Mouse (Mus musculus): ENCODE results near the gene Ugt2a3. TPM values are rescaled to one million over a fixed set of nuclear protein-coding genes. Genes with fewer than 3 reads are reported as not detected.
"Not testable (repeated sequence)": the region's sequence is repeated elsewhere in the genome, so short reads cannot be mapped to it uniquely, and the experiment has no call there.

Gene Ugt2a3
- polyA plus RNA-seq (2014; fragmentation: Nextera tagmentation; extraction: Ambion mirVana): not detected in 2 replicates

GRCm38 (mm10) chr5:87336961-87337697 lies at the start of gene Ugt2a3:
TSS of gene Ugt2a3 (minus strand) at chr5:87337195.
- Histone ChIP-seq H3K4me3 (ENCODE audit: low read depth, low read length) (no peak within 1 kb of the TSS), H3K4me2 (no peak within 1 kb of the TSS), H3K27ac (ENCODE audit: low read depth, low read length) (no peak within 1 kb of the TSS), H3K9ac (ENCODE audit: low read length) (no peak within 1 kb of the TSS), H3K36me3 (ENCODE audit: control insufficient read depth, insufficient read depth, low read length) (no peaks in the 10 kb centered on the region), H3K9me3 (ENCODE audit: control insufficient read depth, low read length) (no peaks in the 10 kb centered on the region), H3K4me1 (ENCODE audit: control insufficient read depth, insufficient read depth, low read length) (no peaks in the 10 kb centered on the region), H3K27me3 (ENCODE audit: control insufficient read depth, insufficient read depth, low read length) (no peaks in the 10 kb centered on the region)
- DNase-seq (ENCODE audit: low spot score, missing footprints) (no peak), ATAC-seq (ENCODE audit: low FRiP score) (no peak)
- 81% methylated on average over 11 of the region's 11 CpGs for WGBS

- Histone ChIP-seq H3K9ac (ENCODE audit: low read length) (no peak overlapping the region), H3K4me1 (ENCODE audit: control insufficient read depth, insufficient read depth, low read length) (no peaks in the 10 kb centered on the region), H3K27ac (ENCODE audit: low read depth, low read length) (no peak overlapping the region), H3K27me3 (ENCODE audit: control insufficient read depth, insufficient read depth, low read length) (no peaks in the 10 kb centered on the region), H3K4me3 (ENCODE audit: low read depth, low read length) (no peak overlapping the region), H3K9me3 (ENCODE audit: control insufficient read depth, low read length) (no peaks in the 10 kb centered on the region), H3K4me2 (no peak overlapping the region), H3K36me3 (ENCODE audit: control insufficient read depth, insufficient read depth, low read length) (no peaks in the 10 kb centered on the region)
- ATAC-seq (ENCODE audit: low FRiP score) (no peak), DNase-seq (ENCODE audit: low spot score, missing footprints) (no peak)
- WGBS: 92% methylated on average over 2 of the region's 2 CpGs
Observed at GRCm38 (mm10) chr5:87380234-87380633, 43.2 kb upstream of the Ugt2a3 start.

GRCm38 (mm10) chr5:87379825-87380224 lies 42.8 kb upstream of the Ugt2a3 start:
- H3K36me3 ChIP-seq (ENCODE audit: control insufficient read depth, insufficient read depth, low read length): no peaks in the 10 kb centered on the region
- H3K27me3 ChIP-seq (ENCODE audit: control insufficient read depth, insufficient read depth, low read length): no peaks in the 10 kb centered on the region
- no peak overlapping the region for H3K4me3 ChIP-seq (ENCODE audit: low read depth, low read length)
- H3K27ac ChIP-seq (ENCODE audit: low read depth, low read length): no peak overlapping the region
- H3K9ac ChIP-seq (ENCODE audit: low read length): no peak overlapping the region
- H3K4me1 ChIP-seq (ENCODE audit: control insufficient read depth, insufficient read depth, low read length): no peaks in the 10 kb centered on the region
- no peaks in the 10 kb centered on the region for H3K9me3 ChIP-seq (ENCODE audit: control insufficient read depth, low read length)
- ATAC-seq (ENCODE audit: low FRiP score): no peak
- no peak for DNase-seq (ENCODE audit: low spot score, missing footprints)
- no peak overlapping the region for H3K4me2 ChIP-seq

- DNase-seq (ENCODE audit: low spot score, missing footprints): no peak
- H3K9ac ChIP-seq (ENCODE audit: low read length): no peak overlapping the region
- H3K36me3 ChIP-seq (ENCODE audit: control insufficient read depth, insufficient read depth, low read length): no peaks in the 10 kb centered on the region
- no peak for ATAC-seq (ENCODE audit: low FRiP score)
- H3K27ac ChIP-seq (ENCODE audit: low read depth, low read length): no peak overlapping the region
- no peaks in the 10 kb centered on the region for H3K27me3 ChIP-seq (ENCODE audit: control insufficient read depth, insufficient read depth, low read length)
- H3K9me3 ChIP-seq (ENCODE audit: control insufficient read depth, low read length): no peaks in the 10 kb centered on the region
- no peak overlapping the region for H3K4me2 ChIP-seq
- 88% methylated on average over 3 of the region's 3 CpGs for WGBS
- no peak overlapping the region for H3K4me3 ChIP-seq (ENCODE audit: low read depth, low read length)
- H3K4me1 ChIP-seq (ENCODE audit: control insufficient read depth, insufficient read depth, low read length): no peaks in the 10 kb centered on the region
Observed at GRCm38 (mm10) chr5:87375874-87376383, 38.9 kb upstream of the Ugt2a3 start.

- Histone ChIP-seq H3K9ac (ENCODE audit: low read length) (no peak overlapping the region), H3K9me3 (ENCODE audit: control insufficient read depth, low read length) (no peaks in the 10 kb centered on the region), H3K4me2 (no peak overlapping the region), H3K27me3 (ENCODE audit: control insufficient read depth, insufficient read depth, low read length) (no peaks in the 10 kb centered on the region), H3K36me3 (ENCODE audit: control insufficient read depth, insufficient read depth, low read length) (no peaks in the 10 kb centered on the region), H3K4me1 (ENCODE audit: control insufficient read depth, insufficient read depth, low read length) (no peaks in the 10 kb centered on the region), H3K4me3 (ENCODE audit: low read depth, low read length) (no peak overlapping the region), H3K27ac (ENCODE audit: low read depth, low read length) (no peak overlapping the region)
- WGBS: 96% methylated on average over 1 of the region's 1 CpGs
- ATAC-seq (ENCODE audit: low FRiP score) (no peak), DNase-seq (ENCODE audit: low spot score, missing footprints) (no peak)
Observed at GRCm38 (mm10) chr5:87373502-87373863, 36.5 kb upstream of the Ugt2a3 start.

- H3K27ac ChIP-seq (ENCODE audit: low read depth, low read length); H3K4me1 ChIP-seq (ENCODE audit: control insufficient read depth, insufficient read depth, low read length); H3K4me2 ChIP-seq; H3K4me3 ChIP-seq (ENCODE audit: low read depth, low read length); H3K27me3 ChIP-seq (ENCODE audit: control insufficient read depth, insufficient read depth, low read length); ATAC-seq (ENCODE audit: low FRiP score); H3K9me3 ChIP-seq (ENCODE audit: control insufficient read depth, low read length); H3K36me3 ChIP-seq (ENCODE audit: control insufficient read depth, insufficient read depth, low read length); H3K9ac ChIP-seq (ENCODE audit: low read length); DNase-seq (ENCODE audit: low spot score, missing footprints): not testable (repeated sequence)
- WGBS: 72% methylated on average over 4 of the region's 4 CpGs
Observed at GRCm38 (mm10) chr5:87372788-87373501, 36.0 kb upstream of the Ugt2a3 start.

GRCm38 (mm10) chr5:87350350-87350749 lies 13.4 kb upstream of the Ugt2a3 start:
- Histone ChIP-seq H3K4me2 (no peak overlapping the region), H3K27ac (ENCODE audit: low read depth, low read length) (no peak overlapping the region), H3K27me3 (ENCODE audit: control insufficient read depth, insufficient read depth, low read length) (no peaks in the 10 kb centered on the region), H3K9me3 (ENCODE audit: control insufficient read depth, low read length) (no peaks in the 10 kb centered on the region), H3K9ac (ENCODE audit: low read length) (no peak overlapping the region), H3K4me3 (ENCODE audit: low read depth, low read length) (no peak overlapping the region), H3K4me1 (ENCODE audit: control insufficient read depth, insufficient read depth, low read length) (no peaks in the 10 kb centered on the region), H3K36me3 (ENCODE audit: control insufficient read depth, insufficient read depth, low read length) (no peaks in the 10 kb centered on the region)
- ATAC-seq (ENCODE audit: low FRiP score): no peak
- DNase-seq (ENCODE audit: low spot score, missing footprints): no peak
- WGBS: 40% methylated on average over 1 of the region's 1 CpGs

- H3K36me3 ChIP-seq (ENCODE audit: control insufficient read depth, insufficient read depth, low read length); H3K4me1 ChIP-seq (ENCODE audit: control insufficient read depth, insufficient read depth, low read length); H3K9me3 ChIP-seq (ENCODE audit: control insufficient read depth, low read length); H3K27me3 ChIP-seq (ENCODE audit: control insufficient read depth, insufficient read depth, low read length); H3K27ac ChIP-seq (ENCODE audit: low read depth, low read length); H3K4me2 ChIP-seq; H3K4me3 ChIP-seq (ENCODE audit: low read depth, low read length); H3K9ac ChIP-seq (ENCODE audit: low read length); DNase-seq (ENCODE audit: low spot score, missing footprints); ATAC-seq (ENCODE audit: low FRiP score): not testable (repeated sequence)
- 93% methylated on average over 1 of the region's 1 CpGs for WGBS
Observed at GRCm38 (mm10) chr5:87349150-87349549, 12.2 kb upstream of the Ugt2a3 start.

- not testable (repeated sequence) for DNase-seq (ENCODE audit: low spot score, missing footprints); ATAC-seq (ENCODE audit: low FRiP score); H3K36me3 ChIP-seq (ENCODE audit: control insufficient read depth, insufficient read depth, low read length); H3K9me3 ChIP-seq (ENCODE audit: control insufficient read depth, low read length); H3K4me3 ChIP-seq (ENCODE audit: low read depth, low read length); H3K27ac ChIP-seq (ENCODE audit: low read depth, low read length); H3K4me2 ChIP-seq; H3K4me1 ChIP-seq (ENCODE audit: control insufficient read depth, insufficient read depth, low read length); H3K27me3 ChIP-seq (ENCODE audit: control insufficient read depth, insufficient read depth, low read length); H3K9ac ChIP-seq (ENCODE audit: low read length)
- WGBS: 82% methylated on average over 2 of the region's 2 CpGs
Observed at GRCm38 (mm10) chr5:87347479-87348078, 10.6 kb upstream of the Ugt2a3 start.
